Mouse (Mus musculus): Measurements from ENCODE around the gene Clec4d. TPM values are rescaled to one million over a fixed set of nuclear protein-coding genes. Genes with fewer than 3 reads are reported as not detected.

Gene Clec4d
- polyA plus RNA-seq, 1 experiment from 2014 or later, result not detected

Other genes starting within 250 kb of the Clec4d start
- gene Clec4b1, start 212.1 kb upstream of the Clec4d start, polyA plus RNA-seq (2016; fragmentation: Nextera tagmentation; extraction: Ambion mirVana), result not detected in 2 replicates
- 0.28 and 1.4 TPM in 2 replicates for gene Clec4a2, start 155.7 kb upstream of the Clec4d start, polyA plus RNA-seq (2016; fragmentation: Nextera tagmentation; extraction: Ambion mirVana)
- not detected in 2 replicates for gene Clec4b2, start 89.2 kb upstream of the Clec4d start, polyA plus RNA-seq (2016; fragmentation: Nextera tagmentation; extraction: Ambion mirVana)
- 0.20 and 0.22 TPM in 2 replicates for gene Clec4n, start 32.3 kb upstream of the Clec4d start, polyA plus RNA-seq (2016; fragmentation: Nextera tagmentation; extraction: Ambion mirVana)
- gene Clec4e, start 27.8 kb downstream of the Clec4d start, polyA plus RNA-seq (2016; fragmentation: Nextera tagmentation; extraction: Ambion mirVana), result 0.08 TPM in 2 replicates
- not detected in 2 replicates for gene Vmn2r19, start 46.2 kb downstream of the Clec4d start, polyA plus RNA-seq (2016; fragmentation: Nextera tagmentation; extraction: Ambion mirVana)
- gene Vmn2r20, start 156.0 kb downstream of the Clec4d start, polyA plus RNA-seq (2016; fragmentation: Nextera tagmentation; extraction: Ambion mirVana), result not detected in 2 replicates